Mouse (Mus musculus): Measurements from ENCODE around the gene Tapbp. TPM values are rescaled to one million over a fixed set of nuclear protein-coding genes. Genes with fewer than 3 reads are reported as not detected.

The Tapbp gene
- polyA plus RNA-seq, 1 experiment from 2014 or later: 32.5 TPM

DNA sequence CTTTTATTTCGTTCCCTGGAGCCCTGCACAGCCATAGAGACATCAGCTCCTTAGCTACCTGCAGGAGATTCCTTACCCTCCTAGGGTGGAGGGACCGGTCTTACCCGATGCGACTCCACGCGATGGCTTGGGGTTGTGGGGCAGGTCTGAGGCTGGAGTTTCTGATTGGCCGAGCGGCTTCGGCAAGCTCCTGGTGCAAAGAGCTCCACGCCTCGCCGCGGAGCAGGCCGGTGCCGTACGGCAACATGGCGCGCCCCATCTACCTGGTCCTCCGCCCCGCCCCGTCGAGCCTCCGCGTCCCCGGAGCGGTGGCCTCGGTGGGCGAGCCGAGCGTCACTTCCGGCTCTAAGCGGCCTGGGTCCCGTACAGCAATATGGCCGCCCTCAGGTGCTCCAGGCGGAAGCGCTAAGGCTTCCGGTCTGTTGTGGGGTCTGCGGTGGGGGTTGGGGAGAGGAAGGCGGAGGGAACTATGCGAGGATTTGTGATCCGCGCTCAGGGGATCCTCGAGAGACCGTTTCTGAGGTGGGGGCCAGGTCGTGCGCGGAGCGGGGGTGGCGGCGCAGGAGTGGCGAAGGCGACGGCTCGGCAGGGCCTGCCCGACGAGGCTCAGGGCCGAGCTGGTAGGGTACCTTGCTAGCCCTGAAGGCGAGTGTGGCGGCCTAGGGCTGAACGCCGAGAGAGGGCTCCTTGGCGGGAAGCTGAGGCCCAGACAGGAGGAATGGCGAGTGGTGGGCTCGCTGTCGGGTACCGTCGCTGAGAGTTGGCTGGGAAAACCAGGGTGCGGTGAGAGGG is 6.4 kb upstream of the Tapbp start, which contains the start of gene Daxx:
Daxx (plus strand) TSS at position 338 of the 792 bp plus-strand sequence.
- H3K4me3 ChIP-seq (ENCODE audit: low read depth, low read length): peak within 1 kb of the TSS; percentile 98
- peak within 1 kb of the TSS; percentile 99 for H3K4me2 ChIP-seq (ENCODE audit: low read length)
- no peaks in the 10 kb centered on the region for H3K9me3 ChIP-seq (ENCODE audit: control insufficient read depth, low read length)
- H3K9ac ChIP-seq (ENCODE audit: low read length): peak within 1 kb of the TSS; percentile 83
- H3K27me3 ChIP-seq (replicated peaks; ENCODE audit: control insufficient read depth, insufficient read depth, low read length): no peaks in the 10 kb centered on the region
- DNase-seq (ENCODE audit: low spot score) (peak; percentile 98), ATAC-seq (replicated peaks; ENCODE audit: low FRiP score, low TSS enrichment, low read depth) (peak; percentile 97)
- peaks cover 8% of the 10 kb centered on the region; the same call in 1 of the 2 replicates for H3K4me1 ChIP-seq (replicated peaks; ENCODE audit: control insufficient read depth, insufficient read depth, low read length)
- peaks cover 31% of the 10 kb centered on the region for H3K36me3 ChIP-seq (ENCODE audit: control insufficient read depth, insufficient read depth, low read length)
- peak within 1 kb of the TSS; percentile 85 for H3K27ac ChIP-seq (ENCODE audit: low read depth)
- WGBS: under 1% methylated on average over 68 of the region's 68 CpGs

- ATAC-seq (replicated peaks; ENCODE audit: low FRiP score, low TSS enrichment, low read depth): 0 out of 2 replicates have a peak, but pooled peaks have one; percentile 0
- Histone ChIP-seq H3K4me3 (ENCODE audit: low read depth, low read length) (peak overlapping the region; percentile 98), H3K27ac (ENCODE audit: low read depth) (peak overlapping the region; percentile 85), H3K9me3 (ENCODE audit: control insufficient read depth, low read length) (no peaks in the 10 kb centered on the region), H3K4me1 (replicated peaks; ENCODE audit: control insufficient read depth, insufficient read depth, low read length) (peaks cover 10% of the 10 kb centered on the region), H3K4me2 (ENCODE audit: low read length) (peak overlapping the region; percentile 99), H3K27me3 (replicated peaks; ENCODE audit: control insufficient read depth, insufficient read depth, low read length) (no peaks in the 10 kb centered on the region), H3K9ac (ENCODE audit: low read length) (peak overlapping the region; percentile 83), H3K36me3 (ENCODE audit: control insufficient read depth, insufficient read depth, low read length) (peaks cover 37% of the 10 kb centered on the region)
- DNase-seq (ENCODE audit: low spot score): peak; percentile 83
- WGBS: 0% methylated on average over 14 of the region's 14 CpGs
Measured at GRCm38 (mm10) chr17:33909869-33910250, 5.8 kb upstream of the Tapbp start.

GRCm38 (mm10) chr17:33910346-33911051 is 5.2 kb upstream of the Tapbp start:
- H3K36me3 ChIP-seq (ENCODE audit: control insufficient read depth, insufficient read depth, low read length): peaks cover 41% of the 10 kb centered on the region
- no peaks in the 10 kb centered on the region for H3K9me3 ChIP-seq (ENCODE audit: control insufficient read depth, low read length)
- WGBS: 48% methylated on average over 11 of the region's 11 CpGs
- peak overlapping the region; percentile 99 for H3K4me2 ChIP-seq (ENCODE audit: low read length)
- H3K4me3 ChIP-seq (ENCODE audit: low read depth, low read length): peak overlapping the region; percentile 98
- peaks cover 16% of the 10 kb centered on the region for H3K4me1 ChIP-seq (replicated peaks; ENCODE audit: control insufficient read depth, insufficient read depth, low read length)
- ATAC-seq (replicated peaks; ENCODE audit: low FRiP score, low TSS enrichment, low read depth) (no peak), DNase-seq (ENCODE audit: low spot score) (no peak)
- peak overlapping the region; percentile 83 for H3K9ac ChIP-seq (ENCODE audit: low read length)
- H3K27me3 ChIP-seq (replicated peaks; ENCODE audit: control insufficient read depth, insufficient read depth, low read length): no peaks in the 10 kb centered on the region
- peak overlapping the region; percentile 85; the same call in 1 of the 2 replicates for H3K27ac ChIP-seq (ENCODE audit: low read depth)

GRCm38 (mm10) chr17:33911052-33911812 is 4.5 kb upstream of the Tapbp start:
- H3K27ac ChIP-seq (ENCODE audit: low read depth): no peak overlapping the region
- no peak overlapping the region for H3K4me2 ChIP-seq (ENCODE audit: low read length)
- peaks cover 41% of the 10 kb centered on the region for H3K36me3 ChIP-seq (ENCODE audit: control insufficient read depth, insufficient read depth, low read length)
- H3K4me3 ChIP-seq (ENCODE audit: low read depth, low read length): no peak overlapping the region
- ATAC-seq (replicated peaks; ENCODE audit: low FRiP score, low TSS enrichment, low read depth) (no peak), DNase-seq (ENCODE audit: low spot score) (no peak)
- no peaks in the 10 kb centered on the region for H3K9me3 ChIP-seq (ENCODE audit: control insufficient read depth, low read length)
- no peak overlapping the region for H3K9ac ChIP-seq (ENCODE audit: low read length)
- no peaks in the 10 kb centered on the region for H3K27me3 ChIP-seq (replicated peaks; ENCODE audit: control insufficient read depth, insufficient read depth, low read length)
- peaks cover 16% of the 10 kb centered on the region for H3K4me1 ChIP-seq (replicated peaks; ENCODE audit: control insufficient read depth, insufficient read depth, low read length)
- 93% methylated on average over 31 of the region's 31 CpGs for WGBS

- 91% methylated on average over 28 of the region's 28 CpGs for WGBS
- Histone ChIP-seq H3K9me3 (ENCODE audit: control insufficient read depth, low read length) (no peaks in the 10 kb centered on the region), H3K4me2 (ENCODE audit: low read length) (no peak overlapping the region), H3K27me3 (replicated peaks; ENCODE audit: control insufficient read depth, insufficient read depth, low read length) (no peaks in the 10 kb centered on the region), H3K27ac (ENCODE audit: low read depth) (no peak overlapping the region), H3K36me3 (ENCODE audit: control insufficient read depth, insufficient read depth, low read length) (peaks cover 41% of the 10 kb centered on the region), H3K4me1 (replicated peaks; ENCODE audit: control insufficient read depth, insufficient read depth, low read length) (peaks cover 20% of the 10 kb centered on the region), H3K9ac (ENCODE audit: low read length) (no peak overlapping the region), H3K4me3 (ENCODE audit: low read depth, low read length) (no peak overlapping the region)
- DNase-seq (ENCODE audit: low spot score): no peak
- no peak for ATAC-seq (replicated peaks; ENCODE audit: low FRiP score, low TSS enrichment, low read depth)
Measured at GRCm38 (mm10) chr17:33911813-33912414, 3.8 kb upstream of the Tapbp start.

DNA sequence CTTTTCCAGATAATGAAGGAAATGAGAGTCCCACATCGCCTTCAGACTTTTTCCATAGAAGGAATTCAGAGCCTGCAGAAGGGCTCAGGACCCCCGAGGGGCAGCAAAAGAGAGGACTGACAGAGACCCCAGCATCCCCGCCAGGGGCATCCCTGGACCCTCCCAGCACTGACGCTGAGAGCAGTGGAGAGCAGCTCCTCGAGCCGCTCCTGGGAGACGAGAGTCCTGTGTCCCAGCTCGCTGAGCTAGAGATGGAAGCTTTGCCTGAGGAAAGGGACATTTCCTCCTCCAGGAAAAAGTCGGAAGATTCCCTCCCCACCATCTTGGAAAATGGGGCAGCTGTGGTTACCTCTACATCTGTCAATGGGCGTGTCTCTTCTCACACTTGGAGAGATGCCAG is 2.4 kb upstream of the Tapbp start:
- ATAC-seq (replicated peaks; ENCODE audit: low FRiP score, low TSS enrichment, low read depth) (no peak), DNase-seq (ENCODE audit: low spot score) (no peak)
- no peak overlapping the region for H3K4me3 ChIP-seq (ENCODE audit: low read depth, low read length)
- WGBS: 96% methylated on average over 10 of the region's 10 CpGs
- H3K4me2 ChIP-seq (ENCODE audit: low read length): no peak overlapping the region
- H3K27ac ChIP-seq (ENCODE audit: low read depth): no peak overlapping the region
- H3K9me3 ChIP-seq (ENCODE audit: control insufficient read depth, low read length): no peaks in the 10 kb centered on the region
- H3K27me3 ChIP-seq (replicated peaks; ENCODE audit: control insufficient read depth, insufficient read depth, low read length): no peaks in the 10 kb centered on the region
- peaks cover 53% of the 10 kb centered on the region for H3K36me3 ChIP-seq (ENCODE audit: control insufficient read depth, insufficient read depth, low read length)
- H3K9ac ChIP-seq (ENCODE audit: low read length): no peak overlapping the region
- H3K4me1 ChIP-seq (replicated peaks; ENCODE audit: control insufficient read depth, insufficient read depth, low read length): peaks cover 23% of the 10 kb centered on the region

DNA sequence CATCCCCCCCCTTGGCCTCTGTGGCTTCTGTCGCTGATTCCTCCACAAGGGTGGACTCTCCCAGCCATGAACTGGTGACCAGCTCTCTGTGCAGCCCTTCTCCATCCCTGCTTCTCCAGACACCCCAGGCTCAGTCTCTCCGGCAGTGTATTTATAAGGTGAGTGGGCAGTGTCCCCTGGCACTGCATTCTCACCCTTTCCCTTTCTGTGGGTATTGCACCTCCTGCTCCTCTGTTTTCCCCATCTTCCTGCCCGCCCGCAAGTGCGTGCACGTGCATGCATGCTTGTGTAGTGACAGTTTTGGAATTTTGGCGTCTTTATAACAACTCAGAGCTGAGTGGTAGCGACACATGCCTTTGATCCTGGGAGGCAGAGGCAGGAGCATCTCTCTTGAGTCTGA is 1.8 kb upstream of the Tapbp start:
- no peak overlapping the region for H3K4me2 ChIP-seq (ENCODE audit: low read length)
- DNase-seq (ENCODE audit: low spot score) (no peak), ATAC-seq (replicated peaks; ENCODE audit: low FRiP score, low TSS enrichment, low read depth) (no peak)
- 96% methylated on average over 8 of the region's 8 CpGs for WGBS
- H3K9ac ChIP-seq (ENCODE audit: low read length): no peak overlapping the region
- peaks cover 53% of the 10 kb centered on the region for H3K36me3 ChIP-seq (ENCODE audit: control insufficient read depth, insufficient read depth, low read length)
- H3K9me3 ChIP-seq (ENCODE audit: control insufficient read depth, low read length): no peaks in the 10 kb centered on the region
- H3K4me1 ChIP-seq (replicated peaks; ENCODE audit: control insufficient read depth, insufficient read depth, low read length): peaks cover 25% of the 10 kb centered on the region
- H3K4me3 ChIP-seq (ENCODE audit: low read depth, low read length): no peak overlapping the region
- no peak overlapping the region for H3K27ac ChIP-seq (ENCODE audit: low read depth)
- no peaks in the 10 kb centered on the region for H3K27me3 ChIP-seq (replicated peaks; ENCODE audit: control insufficient read depth, insufficient read depth, low read length)

GRCm38 (mm10) chr17:33914969-33915391 is 719 bp upstream of the Tapbp start:
- no peak for ATAC-seq (replicated peaks; ENCODE audit: low FRiP score, low TSS enrichment, low read depth)
- peaks cover 53% of the 10 kb centered on the region for H3K36me3 ChIP-seq (ENCODE audit: control insufficient read depth, insufficient read depth, low read length)
- no peak overlapping the region for H3K9ac ChIP-seq (ENCODE audit: low read length)
- no peak overlapping the region for H3K27ac ChIP-seq (ENCODE audit: low read depth)
- peak overlapping the region; percentile 52; the same call in 1 of the 2 replicates for H3K4me3 ChIP-seq (ENCODE audit: low read depth, low read length)
- H3K9me3 ChIP-seq (ENCODE audit: control insufficient read depth, low read length): no peaks in the 10 kb centered on the region
- H3K4me2 ChIP-seq (ENCODE audit: low read length): peak overlapping the region; percentile 44
- H3K4me1 ChIP-seq (replicated peaks; ENCODE audit: control insufficient read depth, insufficient read depth, low read length): peaks cover 28% of the 10 kb centered on the region
- no peak for DNase-seq (ENCODE audit: low spot score)
- no peaks in the 10 kb centered on the region for H3K27me3 ChIP-seq (replicated peaks; ENCODE audit: control insufficient read depth, insufficient read depth, low read length)
- 72% methylated on average over 13 of the region's 13 CpGs for WGBS

Measured in intestine, embryonic 14.5 days (tissue).